Mouse (Mus musculus): ENCODE results near the gene Hoxa7. TPM values are rescaled to one million over a fixed set of nuclear protein-coding genes. Genes with fewer than 3 reads are reported as not detected.

Gene Hoxa7
- polyA plus RNA-seq, 1 experiment from 2014 or later: 14.9 TPM

DNA sequence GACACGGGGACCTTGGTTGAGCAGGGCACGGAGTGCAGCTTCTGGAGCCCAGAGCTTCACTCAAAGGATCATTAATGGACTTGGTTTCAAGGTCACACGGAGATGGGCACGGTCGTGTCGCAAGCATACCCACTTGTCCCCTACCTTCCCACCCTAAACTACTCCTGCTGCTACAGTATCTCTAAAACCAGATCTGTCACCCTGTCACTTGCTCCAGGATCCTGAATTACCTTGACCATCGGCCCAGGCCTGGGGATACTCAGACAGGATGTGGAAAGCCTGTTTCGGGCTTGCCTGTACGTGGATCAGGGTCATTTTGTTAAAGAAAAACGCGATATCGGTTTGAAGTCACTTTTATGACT is 12.0 kb downstream of the Hoxa7 start:
- ATAC-seq (ENCODE audit: low FRiP score): no peak
- H3K9ac ChIP-seq: peak overlapping the region; percentile 70
- H3K4me1 ChIP-seq (replicated peaks): peaks cover 45% of the 10 kb centered on the region
- peak overlapping the region; percentile 64 for H3K4me2 ChIP-seq
- peak overlapping the region; percentile 91 for H3K27ac ChIP-seq
- WGBS: 9% methylated on average over 12 of the region's 12 CpGs
- peaks cover 99% of the 10 kb centered on the region for H3K27me3 ChIP-seq
- H3K9me3 ChIP-seq: no peaks in the 10 kb centered on the region
- H3K4me3 ChIP-seq: peak overlapping the region; percentile 58
- no peaks in the 10 kb centered on the region for H3K36me3 ChIP-seq

DNA sequence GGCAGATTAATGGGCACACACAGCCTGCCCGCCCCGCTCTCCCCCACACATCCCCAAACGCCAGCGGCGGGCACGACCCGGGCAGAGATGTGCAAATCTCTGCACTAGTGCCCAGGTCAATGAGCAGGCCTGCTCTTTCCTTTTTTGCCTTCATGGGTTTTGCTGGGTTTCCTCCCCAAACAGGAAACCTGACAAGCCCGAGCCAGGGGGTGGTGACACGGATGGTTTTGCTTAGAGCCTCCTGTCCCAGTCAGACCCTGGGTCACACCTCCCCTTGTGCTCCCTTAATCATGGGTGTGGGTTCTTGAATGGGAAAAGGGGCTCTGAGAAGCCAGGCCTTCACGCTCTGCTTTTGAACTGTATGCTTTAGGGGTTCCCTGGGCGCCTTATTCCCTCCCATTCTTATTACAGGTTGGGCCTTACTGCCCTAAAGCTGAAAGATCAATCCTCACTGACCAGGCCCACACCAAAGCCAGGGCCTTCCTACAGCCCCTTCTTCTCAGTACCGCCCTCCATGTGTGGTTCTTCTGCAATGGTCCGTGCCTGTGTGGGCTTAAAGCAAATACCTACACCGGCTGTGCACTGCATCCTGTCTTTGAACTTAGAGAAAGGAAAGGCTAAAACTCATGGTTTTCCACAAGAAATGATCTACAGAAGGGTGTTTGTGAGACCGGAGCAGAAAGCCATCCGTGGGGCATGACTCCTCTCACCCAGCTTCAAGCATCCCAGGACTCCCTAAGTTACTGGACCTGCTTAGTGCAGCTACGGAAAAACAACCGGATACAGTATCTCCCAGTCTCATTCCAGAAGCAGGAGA is 12.6 kb downstream of the Hoxa7 start:
- Histone ChIP-seq H3K4me2 (peak overlapping the region; percentile 64), H3K27me3 (peaks cover 99% of the 10 kb centered on the region), H3K27ac (peak overlapping the region; percentile 91), H3K9ac (peak overlapping the region; percentile 70; the same call in 1 of the 2 replicates), H3K4me1 (replicated peaks) (peaks cover 49% of the 10 kb centered on the region), H3K4me3 (peak overlapping the region; percentile 58), H3K9me3 (no peaks in the 10 kb centered on the region), H3K36me3 (no peaks in the 10 kb centered on the region)
- ATAC-seq (ENCODE audit: low FRiP score): 0 out of 2 replicates have a peak, but pooled peaks have one; percentile 1
- 4% methylated on average over 18 of the region's 18 CpGs for WGBS

DNA sequence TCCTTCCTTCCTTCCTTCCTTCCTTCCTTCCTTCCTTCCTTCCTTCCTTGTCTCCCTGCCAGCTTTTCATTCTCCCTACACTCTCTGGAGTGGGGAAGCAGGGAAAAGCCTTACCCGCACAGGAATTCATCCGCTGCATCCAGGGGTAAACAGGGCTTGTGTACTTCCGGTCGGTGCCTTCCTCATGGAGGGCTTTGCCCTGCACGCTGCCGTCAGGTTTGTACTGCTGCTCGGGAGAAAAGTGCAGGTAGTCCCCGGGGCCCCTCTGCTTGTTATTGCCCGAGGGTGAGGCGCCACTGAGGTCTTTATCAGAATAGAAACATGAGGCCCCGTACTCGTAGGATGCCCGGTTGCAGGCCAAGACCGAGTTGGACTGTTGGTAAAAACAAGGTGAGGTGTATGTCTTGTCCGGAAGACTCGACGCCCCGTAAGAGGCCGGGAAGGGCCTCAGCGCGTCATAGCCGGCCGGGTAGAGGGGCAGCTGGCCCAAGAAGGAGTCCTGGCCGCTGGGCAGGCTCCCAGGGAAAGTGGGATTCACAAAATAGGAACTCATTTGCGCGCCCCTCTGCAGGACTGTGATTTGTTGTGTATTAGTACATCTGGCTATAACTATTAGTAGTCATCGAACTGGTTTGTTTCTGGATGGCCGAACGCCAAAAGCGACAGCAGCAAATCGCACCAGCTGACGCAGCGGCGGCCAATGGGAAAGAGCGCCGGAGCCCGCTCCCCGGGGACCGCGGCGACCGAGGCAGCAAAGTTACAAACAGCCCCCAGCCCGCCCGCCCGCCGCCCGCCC is 13.4 kb downstream of the Hoxa7 start, which contains the start of gene Hoxa6:
TSS of gene Hoxa6 (minus strand) at position 651 of the 796 bp plus-strand sequence.
- Histone ChIP-seq H3K36me3 (no peaks in the 10 kb centered on the region), H3K4me1 (replicated peaks) (peaks cover 57% of the 10 kb centered on the region), H3K9ac (peak within 1 kb of the TSS; percentile 77), H3K4me2 (peak within 1 kb of the TSS; percentile 64), H3K9me3 (no peaks in the 10 kb centered on the region), H3K27ac (peak within 1 kb of the TSS; percentile 95), H3K4me3 (peak within 1 kb of the TSS; percentile 58), H3K27me3 (peaks cover 99% of the 10 kb centered on the region)
- WGBS: under 1% methylated on average over 47 of the region's 47 CpGs
- ATAC-seq (ENCODE audit: low FRiP score): peak; percentile 14; the same call in 1 of the 2 replicates

DNA sequence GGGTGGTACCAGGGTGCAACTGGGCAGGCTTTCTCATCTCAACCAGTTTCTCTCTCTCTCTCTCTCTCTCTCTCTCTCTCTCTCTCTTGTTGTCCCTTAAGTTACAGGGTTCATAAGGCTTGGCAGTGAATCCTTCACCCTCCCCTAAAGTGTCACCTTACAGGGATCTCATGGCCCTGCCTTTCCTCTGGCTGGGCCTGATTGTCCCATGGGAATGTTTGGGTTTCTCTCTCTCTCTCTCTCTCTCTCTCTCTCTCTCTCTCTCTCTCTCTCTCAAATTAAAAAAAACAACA is 14.0 kb downstream of the Hoxa7 start:
- no peak for ATAC-seq (ENCODE audit: low FRiP score)
- H3K4me3 ChIP-seq: peak overlapping the region; percentile 58
- H3K9me3 ChIP-seq: no peaks in the 10 kb centered on the region
- no peaks in the 10 kb centered on the region for H3K36me3 ChIP-seq
- peaks cover 53% of the 10 kb centered on the region for H3K4me1 ChIP-seq (replicated peaks)
- peak overlapping the region; percentile 64 for H3K4me2 ChIP-seq
- peak overlapping the region; percentile 95 for H3K27ac ChIP-seq
- peak overlapping the region; percentile 77 for H3K9ac ChIP-seq
- H3K27me3 ChIP-seq: peaks cover 99% of the 10 kb centered on the region

DNA sequence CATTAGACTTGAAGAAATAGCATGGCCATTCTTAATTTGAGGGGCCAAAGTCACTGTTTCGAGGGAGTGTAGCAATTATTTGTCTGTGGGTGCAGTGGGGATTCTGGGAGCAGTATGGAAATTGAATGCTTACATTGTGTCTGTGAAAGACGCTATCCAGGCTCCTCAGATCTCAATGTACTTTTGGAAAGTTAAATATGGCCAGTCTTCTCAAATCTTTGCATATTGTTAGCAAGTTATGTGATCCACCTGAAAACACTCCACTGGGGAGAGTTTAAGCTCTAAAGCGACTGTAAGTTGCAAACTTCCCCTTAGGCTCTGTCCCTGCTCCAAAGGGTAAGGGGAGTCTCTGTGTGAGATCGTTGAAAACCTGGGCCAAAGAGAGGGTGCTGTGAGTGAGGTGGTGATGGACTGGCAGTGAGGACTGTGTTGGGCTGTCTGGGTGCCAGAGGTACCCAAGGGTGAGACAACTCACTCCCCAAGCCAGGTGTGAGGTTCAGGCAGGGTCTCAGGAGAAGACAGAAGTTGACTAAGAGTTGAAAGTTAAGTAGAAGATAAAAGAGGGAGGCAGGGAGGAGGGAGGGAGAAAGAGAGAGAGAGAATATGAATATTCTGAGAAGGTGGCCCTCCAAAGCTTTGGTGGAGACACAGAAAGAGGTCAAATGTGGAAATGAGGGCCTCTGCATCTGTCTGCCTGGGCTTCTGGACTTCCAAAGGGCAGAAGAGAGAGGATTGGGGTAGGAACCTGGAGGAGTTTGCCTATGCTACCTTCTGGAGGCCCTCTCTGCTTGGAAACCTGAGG is 14.6 kb downstream of the Hoxa7 start:
- Histone ChIP-seq H3K27me3 (peaks cover 99% of the 10 kb centered on the region), H3K4me2 (peak overlapping the region; percentile 64)
- WGBS: 4% methylated on average over 4 of the region's 4 CpGs

DNA sequence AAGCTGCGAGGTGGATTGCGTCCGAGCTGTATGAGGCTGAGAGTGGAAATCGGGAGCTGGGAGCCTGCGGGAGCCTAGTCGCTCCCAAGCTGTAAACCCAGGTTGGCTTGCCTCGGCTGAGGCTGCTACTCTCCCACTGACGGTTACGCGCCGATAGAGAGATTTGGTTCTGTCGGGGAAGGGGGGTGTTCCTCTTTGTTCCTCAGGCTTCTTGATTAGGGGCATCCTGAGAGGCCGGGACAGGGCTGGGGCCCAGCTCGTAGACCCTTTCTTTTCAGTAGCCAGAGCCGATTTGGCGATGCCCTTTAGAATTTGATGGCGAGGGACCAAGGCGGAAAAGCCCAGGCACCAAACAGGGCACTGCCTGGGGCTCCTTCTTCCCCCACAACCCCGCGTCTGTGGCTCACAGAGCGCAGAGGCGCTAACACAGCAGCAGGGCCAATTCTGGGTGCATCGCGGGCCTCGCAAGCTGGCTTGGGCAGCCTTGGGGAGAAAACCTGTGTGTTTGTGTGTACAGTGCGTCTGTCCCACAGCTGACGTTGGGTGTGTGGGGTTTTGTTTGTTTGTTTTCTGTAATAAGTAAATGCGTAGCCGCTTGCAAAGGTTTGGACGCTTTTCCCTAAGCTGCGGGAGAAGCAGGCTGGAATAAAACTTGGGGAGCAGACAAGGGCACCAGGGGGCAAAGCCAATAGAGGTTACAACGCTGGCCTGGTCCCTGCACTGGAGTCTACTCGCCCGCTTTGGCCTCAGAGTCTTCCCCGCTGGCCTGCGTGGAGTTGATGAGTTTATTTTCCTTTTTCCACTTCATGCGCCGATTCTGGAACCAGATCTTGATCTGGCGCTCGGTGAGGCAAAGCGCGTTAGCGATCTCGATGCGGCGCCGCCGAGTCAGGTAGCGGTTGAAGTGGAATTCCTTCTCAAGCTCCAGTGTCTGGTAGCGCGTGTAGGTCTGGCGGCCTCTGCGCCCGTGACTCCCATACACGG is 15.7 kb downstream of the Hoxa7 start:
- under 1% methylated on average over 55 of the region's 55 CpGs for WGBS
- peaks cover 39% of the 10 kb centered on the region for H3K4me1 ChIP-seq (replicated peaks)
- H3K9me3 ChIP-seq: no peaks in the 10 kb centered on the region
- peak overlapping the region; percentile 77 for H3K9ac ChIP-seq
- H3K27me3 ChIP-seq: peaks cover 99% of the 10 kb centered on the region
- H3K27ac ChIP-seq: peak overlapping the region; percentile 95
- H3K4me2 ChIP-seq: peak overlapping the region; percentile 64
- H3K4me3 ChIP-seq: peak overlapping the region; percentile 58
- no peaks in the 10 kb centered on the region for H3K36me3 ChIP-seq
- no peak for ATAC-seq (ENCODE audit: low FRiP score)

More for the DNA sequence above, 14.6 kb downstream of the Hoxa7 start:
- Histone ChIP-seq H3K36me3 (no peaks in the 10 kb centered on the region), H3K27ac (peak overlapping the region; percentile 95), H3K4me3 (peak overlapping the region; percentile 58), H3K9ac (peak overlapping the region; percentile 77), H3K9me3 (no peaks in the 10 kb centered on the region), H3K4me1 (replicated peaks) (peaks cover 48% of the 10 kb centered on the region)
- no peak for ATAC-seq (ENCODE audit: low FRiP score)

DNA sequence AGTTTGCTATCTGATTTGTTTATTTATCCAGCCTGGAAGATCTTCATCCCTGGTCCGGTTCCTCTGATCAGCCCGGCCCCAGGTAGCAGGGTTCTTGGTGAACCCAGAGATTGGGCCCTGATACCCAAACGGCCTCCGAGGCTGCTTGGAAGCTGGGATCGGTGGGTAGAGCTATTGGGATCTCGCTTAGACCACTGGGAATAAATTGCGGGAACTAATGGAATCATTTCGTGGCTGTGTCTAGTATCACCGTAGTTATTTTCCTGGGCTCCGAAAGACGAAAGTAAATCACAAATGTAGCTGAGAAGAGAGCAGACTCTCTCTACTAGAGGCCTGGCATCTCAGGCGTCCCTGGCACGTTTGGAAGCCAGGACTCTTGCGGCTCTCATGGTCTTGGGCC is 16.4 kb downstream of the Hoxa7 start:
- peaks cover 99% of the 10 kb centered on the region for H3K27me3 ChIP-seq
- peak overlapping the region; percentile 95 for H3K27ac ChIP-seq
- H3K4me2 ChIP-seq: peak overlapping the region; percentile 64
- no peaks in the 10 kb centered on the region for H3K36me3 ChIP-seq
- peak overlapping the region; percentile 58 for H3K4me3 ChIP-seq
- H3K9me3 ChIP-seq: no peaks in the 10 kb centered on the region
- ATAC-seq (ENCODE audit: low FRiP score): no peak
- WGBS: 4% methylated on average over 14 of the region's 14 CpGs
- peaks cover 44% of the 10 kb centered on the region for H3K4me1 ChIP-seq (replicated peaks)
- H3K9ac ChIP-seq: peak overlapping the region; percentile 77

DNA sequence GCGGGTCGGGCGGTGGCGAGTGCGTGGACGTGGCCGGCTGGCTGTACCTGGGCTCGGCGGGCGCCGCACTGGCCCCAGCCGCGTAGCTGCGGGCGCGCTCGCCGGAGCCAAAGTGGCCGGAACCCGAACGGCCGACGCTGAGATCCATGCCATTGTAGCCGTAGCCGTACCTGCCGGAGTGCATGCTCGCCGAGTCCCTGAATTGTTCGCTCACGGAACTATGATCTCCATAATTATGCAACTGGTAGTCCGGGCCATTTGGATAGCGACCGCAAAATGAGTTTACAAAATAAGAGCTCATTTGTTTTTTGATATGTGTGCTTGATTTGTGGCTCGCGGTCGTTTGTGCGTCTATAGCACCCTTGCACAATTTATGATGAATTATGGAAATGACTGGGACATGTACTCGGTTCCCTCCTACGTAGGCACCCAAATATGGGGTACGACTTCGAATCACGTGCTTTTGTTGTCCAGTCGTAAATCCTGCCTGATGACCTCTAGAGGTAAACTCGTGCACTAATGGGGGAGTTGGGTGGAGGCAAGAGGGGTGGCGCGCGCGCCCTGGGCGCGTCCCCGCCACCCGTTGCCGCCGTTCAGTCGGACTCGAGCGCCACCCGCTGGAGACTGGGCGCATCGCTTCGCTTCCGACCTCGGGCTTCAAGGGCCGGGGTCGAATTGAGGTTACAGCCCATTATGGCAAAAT is 17.5 kb downstream of the Hoxa7 start, which contains the start of gene Hoxa5:
TSS of gene Hoxa5 (minus strand) at position 538 of the 703 bp plus-strand sequence.
- peak within 1 kb of the TSS; percentile 58 for H3K4me3 ChIP-seq
- no peaks in the 10 kb centered on the region for H3K9me3 ChIP-seq
- H3K27ac ChIP-seq: peak within 1 kb of the TSS; percentile 95
- no peaks in the 10 kb centered on the region for H3K36me3 ChIP-seq
- ATAC-seq (ENCODE audit: low FRiP score): peak; percentile 65
- WGBS: under 1% methylated on average over 64 of the region's 65 CpGs
- H3K9ac ChIP-seq: peak within 1 kb of the TSS; percentile 90
- peak within 1 kb of the TSS; percentile 64 for H3K4me2 ChIP-seq
- peaks cover 99% of the 10 kb centered on the region for H3K27me3 ChIP-seq
- peaks cover 40% of the 10 kb centered on the region for H3K4me1 ChIP-seq (replicated peaks)

DNA sequence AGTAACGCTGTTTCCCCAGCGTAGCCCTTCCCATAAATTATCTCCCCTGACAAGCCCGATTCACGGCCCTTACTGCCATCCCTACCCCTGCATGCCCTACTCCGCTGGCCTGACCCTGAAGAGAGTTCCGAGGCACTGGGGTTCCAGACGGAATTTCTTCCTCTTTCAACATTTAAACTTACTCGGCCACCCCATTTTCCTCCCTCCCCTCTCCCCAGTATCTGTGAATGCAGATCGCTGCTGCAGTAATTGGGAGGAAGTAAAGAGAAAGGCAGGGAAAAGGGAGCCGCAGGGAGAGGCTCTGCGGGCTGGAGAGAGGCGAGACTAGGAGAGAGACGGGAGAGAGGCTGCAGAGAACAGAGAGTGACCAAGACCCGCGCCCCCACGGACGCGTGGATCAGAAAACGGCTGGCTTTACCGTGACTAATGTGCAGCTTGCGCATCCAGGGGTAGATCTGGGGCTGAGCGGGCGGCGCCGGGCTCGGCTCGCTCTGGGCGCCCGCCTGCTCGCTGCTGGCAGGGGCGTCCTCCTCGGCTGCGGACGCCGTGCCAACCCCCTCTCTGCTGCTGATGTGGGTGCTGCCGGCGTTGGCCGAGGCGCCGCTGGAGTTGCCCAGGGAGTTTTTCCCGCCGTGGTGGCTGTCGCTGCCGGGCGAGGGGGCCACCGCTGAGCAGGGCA is 18.1 kb downstream of the Hoxa7 start:
- WGBS: 0% methylated on average over 42 of the region's 46 CpGs
- Histone ChIP-seq H3K27me3 (peaks cover 99% of the 10 kb centered on the region), H3K4me3 (peak overlapping the region; percentile 58), H3K36me3 (no peaks in the 10 kb centered on the region), H3K9ac (peak overlapping the region; percentile 90), H3K4me1 (replicated peaks) (peaks cover 33% of the 10 kb centered on the region), H3K27ac (peak overlapping the region; percentile 95), H3K4me2 (peak overlapping the region; percentile 64), H3K9me3 (no peaks in the 10 kb centered on the region)
- no peak for ATAC-seq (ENCODE audit: low FRiP score)

DNA sequence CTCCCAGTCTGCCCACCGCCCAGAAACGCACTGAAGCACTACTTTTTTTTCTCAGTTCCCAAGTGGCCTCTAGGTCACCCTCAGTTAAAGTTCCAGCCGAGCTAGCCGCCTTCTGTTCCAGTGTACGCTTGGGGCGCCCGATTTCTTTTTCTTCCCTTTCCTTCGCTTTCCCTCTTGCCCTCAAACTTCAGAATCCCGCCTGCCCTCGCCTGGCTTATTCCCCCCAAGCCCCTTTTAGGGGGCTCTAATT is 18.6 kb downstream of the Hoxa7 start:
- Histone ChIP-seq H3K27ac (peak overlapping the region; percentile 95), H3K4me1 (replicated peaks) (peaks cover 28% of the 10 kb centered on the region), H3K36me3 (no peaks in the 10 kb centered on the region), H3K27me3 (peaks cover 99% of the 10 kb centered on the region), H3K9me3 (no peaks in the 10 kb centered on the region), H3K9ac (peak overlapping the region; percentile 90), H3K4me3 (peak overlapping the region; percentile 58), H3K4me2 (peak overlapping the region; percentile 64)
- WGBS: under 1% methylated on average over 10 of the region's 10 CpGs
- ATAC-seq (ENCODE audit: low FRiP score): no peak
